Mouse (Mus musculus) midbrain, embryonic 12.5 days (tissue): ENCODE results near the gene Prpf6. TPM values are rescaled to one million over a fixed set of nuclear protein-coding genes. Genes with fewer than 3 reads are reported as not detected.

Experiments used
- ATAC-seq: fragments of 200-750 bp; cut with Nextera tagmentation; 2 replicates; pipeline ENCODE4 v1.8.0; 2017; ENCODE audit warnings: low read depth, moderate TSS enrichment, moderate library complexity; ENCODE audit not compliant: low FRiP score
- H3K27ac ChIP-seq: fragments of 300-500 bp; sonication (generic); replicated peaks from 2 replicates; pipeline ENCODE4 v1.5.1; 2016; ENCODE audit warnings: mild to moderate bottlenecking
- H3K27me3 ChIP-seq: fragments of 300-500 bp; sonication (generic); 2 replicates; pipeline ENCODE4 v1.6.1; 2016; ENCODE audit warnings: mild to moderate bottlenecking
- H3K36me3 ChIP-seq: fragments of 300-500 bp; sonication (generic); 2 replicates; pipeline ENCODE4 v1.6.1; 2016
- H3K4me1 ChIP-seq: fragments of 300-500 bp; sonication (generic); 2 replicates; pipeline ENCODE4 v1.6.1; 2016
- H3K4me2 ChIP-seq: fragments of 300-500 bp; sonication (generic); replicated peaks from 2 replicates; pipeline ENCODE4 v1.6.1; 2016; ENCODE audit warnings: mild to moderate bottlenecking, moderate library complexity
- H3K4me3 ChIP-seq: fragments of 300-500 bp; sonication (generic); 2 replicates; pipeline ENCODE4 v1.5.1; 2016; ENCODE audit warnings: mild to moderate bottlenecking
- H3K9ac ChIP-seq: fragments of 300-500 bp; sonication (generic); replicated peaks from 2 replicates; pipeline ENCODE4 v1.6.1; 2016; ENCODE audit warnings: mild to moderate bottlenecking, moderate library complexity
- H3K9me3 ChIP-seq: fragments of 300-500 bp; sonication (generic); 2 replicates; pipeline ENCODE4 v1.6.1; 2016; ENCODE audit warnings: mild to moderate bottlenecking
- WGBS: fragments of 180-500 bp; shearing (Covaris S2); methylation state at CpG from one replicate; pipeline ENCODE4 v1.1.7; 2016; 5-methylcytosine and 5-hydroxymethylcytosine counted together
- polyA plus RNA-seq: library from polyadenylated mRNA; unstranded; fragments of >200 nt; fragmentation: Nextera tagmentation; extraction: Ambion mirVana; gene quantifications from 2 replicates; pipeline ENCODE4 v1.2.1, GENCODE M21; 2016

Gene Prpf6
- polyA plus RNA-seq, 1 experiment from 2014 or later, result 75.2 TPM

DNA sequence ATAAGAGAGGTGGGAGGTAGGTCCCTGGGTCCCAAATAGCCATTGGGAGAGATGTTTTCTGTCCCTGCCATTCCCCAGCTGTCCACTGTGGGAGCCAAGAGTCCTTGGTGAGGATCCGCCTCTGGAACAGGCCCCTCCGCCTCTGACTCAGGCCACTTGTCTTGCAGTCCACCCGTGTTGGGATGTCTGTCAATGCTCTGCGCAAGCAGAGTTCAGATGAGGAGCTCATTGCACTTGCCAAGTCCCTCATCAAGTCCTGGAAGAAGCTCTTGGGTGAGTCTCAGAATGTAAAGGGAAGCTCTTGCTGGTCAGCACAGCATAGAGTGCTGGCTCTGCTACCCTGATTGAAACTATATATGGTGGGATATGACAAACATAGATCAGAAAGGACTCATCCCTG lies 91.7 kb downstream of the Prpf6 start:
- H3K9ac ChIP-seq, result no peak overlapping the region
- peaks cover 16% of the 10 kb centered on the region for H3K4me1 ChIP-seq
- H3K27ac ChIP-seq, result no peak overlapping the region
- H3K36me3 ChIP-seq, result peaks cover 27% of the 10 kb centered on the region
- ATAC-seq, result no peak
- H3K27me3 ChIP-seq, result peaks cover 4% of the 10 kb centered on the region; the same call in 1 of the 2 replicates
- no peak overlapping the region for H3K4me2 ChIP-seq
- H3K9me3 ChIP-seq, result no peaks in the 10 kb centered on the region
- no peak overlapping the region for H3K4me3 ChIP-seq
- WGBS, result 65% methylated on average over 4 of the region's 4 CpGs

DNA sequence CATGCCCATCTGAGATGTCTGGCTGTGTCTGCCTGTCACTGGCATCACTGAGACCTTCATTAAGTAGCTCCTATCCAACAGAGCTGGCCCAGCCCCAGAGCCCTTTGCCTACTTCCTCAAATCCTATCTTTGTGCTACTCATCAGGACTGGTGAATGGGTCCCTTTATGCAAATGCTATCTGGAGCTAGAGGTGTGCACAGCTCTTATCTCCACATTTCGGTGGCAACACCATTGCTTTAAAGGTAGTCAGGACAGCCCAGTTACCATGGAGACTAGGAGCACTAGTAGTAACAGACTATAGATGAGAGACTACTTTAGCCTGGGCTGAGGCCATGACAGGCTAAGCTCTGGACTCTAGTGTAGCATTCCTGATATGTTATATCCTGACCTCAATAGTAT lies 93.0 kb downstream of the Prpf6 start:
- Histone ChIP-seq H3K27me3 (0 out of 2 replicates have a peak, but pooled peaks cover 4% of the 10 kb centered on the region), H3K4me3 (no peak overlapping the region), H3K27ac (no peak overlapping the region), H3K4me1 (peaks cover 12% of the 10 kb centered on the region), H3K36me3 (peaks cover 39% of the 10 kb centered on the region), H3K9me3 (no peaks in the 10 kb centered on the region), H3K9ac (no peak overlapping the region), H3K4me2 (no peak overlapping the region)
- 81% methylated on average over 1 of the region's 1 CpGs for WGBS
- no peak for ATAC-seq

DNA sequence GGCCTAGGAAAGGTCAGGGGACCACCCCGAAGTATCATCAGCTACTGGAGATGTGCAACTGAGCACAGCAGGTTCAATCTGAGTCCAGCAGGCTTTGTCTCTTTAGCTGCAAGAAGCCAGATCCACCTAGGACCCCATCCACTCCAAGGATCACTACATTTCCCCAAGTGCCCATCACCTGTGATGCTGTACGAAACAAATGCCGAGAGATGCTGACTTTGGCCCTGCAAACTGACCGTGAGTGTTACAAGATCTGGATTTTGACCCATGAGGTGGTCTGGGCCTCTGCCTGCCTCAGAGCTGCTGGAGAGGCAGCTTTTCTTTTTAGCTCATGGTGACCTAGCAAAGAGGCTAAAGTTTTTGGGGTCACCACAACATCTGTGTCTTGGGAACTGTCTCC lies 94.0 kb downstream of the Prpf6 start:
- ATAC-seq, result no peak
- Histone ChIP-seq H3K9ac (no peak overlapping the region), H3K27ac (no peak overlapping the region), H3K4me1 (peaks cover 6% of the 10 kb centered on the region; the same call in 1 of the 2 replicates), H3K27me3 (0 out of 2 replicates have a peak, but pooled peaks cover 4% of the 10 kb centered on the region), H3K9me3 (no peaks in the 10 kb centered on the region), H3K4me3 (no peak overlapping the region), H3K36me3 (peaks cover 43% of the 10 kb centered on the region), H3K4me2 (no peak overlapping the region)
- 95% methylated on average over 4 of the region's 4 CpGs for WGBS

DNA sequence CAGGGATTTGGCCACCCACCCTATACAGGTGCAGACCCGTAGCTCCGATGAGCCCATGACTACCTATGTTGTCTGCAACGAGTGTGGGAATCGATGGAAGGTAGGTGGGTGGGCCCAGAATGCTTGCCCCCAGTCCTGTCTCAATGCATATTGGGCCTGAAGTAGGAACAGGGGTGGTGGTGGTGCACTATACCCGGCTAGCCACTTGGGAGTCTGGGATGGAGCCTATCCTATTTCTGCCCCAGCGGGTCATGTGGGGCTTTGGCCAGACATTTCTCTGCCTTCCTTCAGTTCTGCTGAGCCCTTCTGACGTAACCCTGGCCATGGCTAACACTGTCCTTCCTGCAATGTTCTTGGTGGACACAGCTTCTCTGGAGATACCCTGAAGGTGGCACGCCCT lies 95.9 kb downstream of the Prpf6 start:
- Histone ChIP-seq H3K4me2 (no peak overlapping the region), H3K4me3 (no peak overlapping the region), H3K27ac (no peak overlapping the region), H3K36me3 (peaks cover 43% of the 10 kb centered on the region), H3K27me3 (no peaks in the 10 kb centered on the region), H3K9ac (no peak overlapping the region), H3K4me1 (peaks cover 5% of the 10 kb centered on the region), H3K9me3 (no peaks in the 10 kb centered on the region)
- 94% methylated on average over 8 of the region's 8 CpGs for WGBS
- ATAC-seq, result no peak

DNA sequence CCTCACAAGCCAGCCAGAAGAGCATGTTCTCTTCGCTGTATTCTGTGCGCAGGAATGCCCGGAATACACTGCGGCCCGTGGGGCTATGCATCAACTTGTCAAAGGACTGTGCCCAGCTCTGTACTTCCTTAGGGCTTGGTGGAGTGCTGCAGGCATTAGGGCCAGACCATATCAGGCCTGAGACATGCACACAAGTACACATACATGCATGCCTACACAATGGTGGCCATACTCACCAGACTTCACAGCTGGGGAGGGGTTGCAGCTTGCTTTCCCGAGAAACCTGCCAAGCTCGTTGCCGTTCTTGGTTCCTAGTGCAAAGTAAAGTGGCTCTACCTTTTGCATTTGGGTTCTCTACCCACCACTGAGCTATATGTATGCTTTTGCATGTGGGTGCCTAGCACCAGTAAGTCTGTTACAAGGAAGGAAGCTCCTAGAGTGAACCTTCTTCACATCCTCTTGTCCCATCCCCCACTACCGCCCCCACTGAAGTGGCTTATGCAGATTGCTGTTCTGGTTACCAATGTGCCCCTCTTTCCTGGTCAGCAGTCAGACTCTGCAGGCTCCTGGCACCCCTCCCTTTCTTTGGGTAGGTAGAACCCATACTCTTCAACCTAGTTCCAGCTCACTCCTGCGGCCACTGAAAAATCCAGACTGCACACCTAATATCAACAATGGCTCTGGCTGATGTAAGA lies 97.9 kb downstream of the Prpf6 start:
- no peaks in the 10 kb centered on the region for H3K9me3 ChIP-seq
- no peak overlapping the region for H3K4me3 ChIP-seq
- no peak for ATAC-seq
- H3K4me1 ChIP-seq, result peaks cover 19% of the 10 kb centered on the region
- no peak overlapping the region for H3K9ac ChIP-seq
- no peak overlapping the region for H3K4me2 ChIP-seq
- H3K36me3 ChIP-seq, result peaks cover 43% of the 10 kb centered on the region
- H3K27me3 ChIP-seq, result 0 out of 2 replicates have a peak, but pooled peaks cover 2% of the 10 kb centered on the region
- no peak overlapping the region; the same call in 1 of the 2 replicates for H3K27ac ChIP-seq
- WGBS, result 91% methylated on average over 10 of the region's 10 CpGs

DNA sequence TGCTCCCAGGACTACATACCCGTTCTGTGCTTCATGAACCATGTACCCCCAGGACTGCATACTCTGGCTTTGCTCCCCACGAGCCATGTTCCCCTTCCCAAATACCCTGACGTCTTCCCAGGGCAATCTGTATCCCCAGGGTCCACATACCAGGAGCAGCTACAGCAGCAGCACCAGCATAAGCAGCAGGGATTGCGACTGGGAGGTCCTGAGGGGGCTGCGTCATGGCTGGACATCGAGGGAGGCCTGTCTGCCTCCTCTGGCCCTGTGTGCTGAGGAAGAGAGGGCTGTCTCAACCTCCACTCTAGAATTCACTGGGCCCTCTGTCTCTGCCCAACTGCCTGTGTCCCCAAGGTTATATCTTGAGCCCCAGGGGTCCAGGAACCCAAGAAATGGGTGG lies 99.4 kb downstream of the Prpf6 start:
- no peak overlapping the region for H3K27ac ChIP-seq
- 84% methylated on average over 6 of the region's 6 CpGs for WGBS
- H3K9me3 ChIP-seq, result no peaks in the 10 kb centered on the region
- no peak for ATAC-seq
- H3K27me3 ChIP-seq, result peaks cover 14% of the 10 kb centered on the region; the same call in 1 of the 2 replicates
- H3K9ac ChIP-seq, result no peak overlapping the region
- H3K4me2 ChIP-seq, result no peak overlapping the region
- peaks cover 38% of the 10 kb centered on the region for H3K36me3 ChIP-seq
- H3K4me1 ChIP-seq, result peaks cover 19% of the 10 kb centered on the region
- H3K4me3 ChIP-seq, result no peak overlapping the region

DNA sequence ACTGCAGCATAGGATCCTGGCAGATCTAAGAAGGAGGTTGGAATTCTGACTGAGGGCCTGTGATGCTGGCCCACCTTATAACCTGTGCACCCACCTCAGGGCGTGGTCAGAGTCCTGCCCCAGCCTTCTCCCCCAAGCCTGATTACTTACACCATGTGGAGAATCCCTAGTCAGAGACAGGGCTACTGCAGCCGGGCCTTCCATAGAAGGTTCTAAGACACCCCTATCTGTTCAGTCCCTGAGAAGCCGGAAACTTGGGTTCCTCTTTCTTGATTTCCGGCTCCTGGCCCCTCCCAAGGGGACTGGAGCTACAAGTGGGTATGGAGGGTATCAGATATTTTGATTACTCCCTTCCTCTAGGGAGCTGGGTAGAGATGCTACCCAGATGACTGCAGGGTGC lies 99.9 kb downstream of the Prpf6 start:
- Histone ChIP-seq H3K36me3 (peaks cover 34% of the 10 kb centered on the region), H3K9me3 (no peaks in the 10 kb centered on the region), H3K27ac (no peak overlapping the region), H3K4me1 (peaks cover 19% of the 10 kb centered on the region), H3K4me3 (no peak overlapping the region), H3K9ac (no peak overlapping the region), H3K27me3 (peaks cover 18% of the 10 kb centered on the region; the same call in 1 of the 2 replicates), H3K4me2 (no peak overlapping the region)
- ATAC-seq, result no peak
- WGBS, result 89% methylated on average over 4 of the region's 4 CpGs

DNA sequence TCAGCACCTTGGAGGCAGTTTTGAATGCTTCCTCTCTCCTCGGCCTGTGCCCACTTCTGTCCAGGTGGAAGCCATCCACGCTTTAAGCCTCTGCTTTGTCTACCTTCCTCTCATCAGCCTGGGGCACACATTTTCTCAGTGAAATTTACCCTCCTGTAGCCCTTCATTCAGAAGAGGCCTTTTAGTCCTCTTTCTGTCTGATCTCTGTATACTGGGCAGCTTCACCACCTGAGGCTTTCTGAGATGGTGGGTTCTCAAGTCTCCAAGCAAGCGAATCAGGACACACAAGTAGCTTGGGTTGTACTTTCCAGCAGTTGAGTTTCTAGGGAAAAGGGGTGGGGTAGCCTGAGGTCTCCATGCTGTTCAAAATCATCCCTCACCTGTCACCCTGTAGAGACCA lies 100.6 kb downstream of the Prpf6 start:
- Histone ChIP-seq H3K4me2 (peak overlapping the region; percentile 96), H3K9ac (no peak overlapping the region), H3K36me3 (peaks cover 27% of the 10 kb centered on the region), H3K4me1 (peaks cover 19% of the 10 kb centered on the region), H3K9me3 (no peaks in the 10 kb centered on the region), H3K27ac (no peak overlapping the region), H3K4me3 (0 out of 2 replicates have a peak overlapping the region, but pooled peaks have one; percentile 68), H3K27me3 (peaks cover 26% of the 10 kb centered on the region; the same call in 1 of the 2 replicates)
- 89% methylated on average over 3 of the region's 3 CpGs for WGBS
- no peak for ATAC-seq

DNA sequence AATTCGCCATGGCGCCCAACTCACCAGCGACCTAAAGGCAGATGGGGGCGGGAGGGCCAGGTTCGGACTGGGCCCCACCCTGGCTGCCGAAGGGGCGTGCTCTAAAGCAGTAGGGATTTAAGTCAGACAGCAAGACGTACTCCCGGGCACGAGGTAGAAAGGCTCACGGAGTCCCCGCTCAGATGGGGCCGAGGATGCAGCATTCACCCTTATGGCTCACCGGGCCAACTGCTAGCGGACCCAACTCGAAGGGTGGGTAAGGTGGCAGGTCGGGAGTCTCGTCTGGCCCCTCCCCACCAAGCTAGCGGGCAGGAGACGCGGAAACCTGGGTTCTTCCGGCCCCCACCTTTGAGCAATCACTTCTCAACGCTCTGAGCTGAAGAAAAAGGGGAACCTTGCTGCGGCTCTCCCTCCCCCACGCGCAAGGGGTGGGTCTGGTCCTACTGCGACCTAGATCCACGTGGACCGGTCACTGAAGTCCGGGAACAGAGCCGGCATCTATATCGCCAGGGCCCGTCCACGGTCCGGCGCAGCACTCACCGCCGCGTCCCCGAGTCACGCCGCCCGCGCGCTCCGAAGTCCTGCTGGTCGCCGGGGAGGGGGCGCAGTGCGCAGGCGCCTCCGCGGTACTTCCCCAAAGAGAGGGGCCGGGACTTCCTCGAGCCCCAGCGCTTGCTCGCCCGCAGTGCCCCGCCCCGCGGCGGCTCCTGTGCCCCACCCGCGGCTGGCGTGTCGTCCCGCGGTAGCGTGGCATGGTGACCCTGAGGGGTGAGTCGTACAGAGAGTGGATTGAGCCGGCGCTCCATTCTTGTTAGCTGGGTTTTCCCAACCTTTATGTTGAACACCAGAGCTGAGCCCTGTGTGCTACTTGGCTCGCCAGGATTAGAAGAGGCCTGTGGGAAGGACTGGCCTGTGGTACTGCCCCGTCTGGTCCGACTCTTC lies 101.9 kb downstream of the Prpf6 start, which contains the start of gene Rgs19:
Gene Rgs19 (minus strand): TSS at position 639 of the 942 bp plus-strand sequence.
- peak within 1 kb of the TSS; percentile 35; the same call in 1 of the 2 replicates for H3K27ac ChIP-seq
- peak; percentile 87 for ATAC-seq
- H3K36me3 ChIP-seq, result peaks cover 14% of the 10 kb centered on the region
- H3K4me3 ChIP-seq, result peak within 1 kb of the TSS; percentile 68
- H3K4me1 ChIP-seq, result peaks cover 19% of the 10 kb centered on the region
- H3K9me3 ChIP-seq, result no peaks in the 10 kb centered on the region
- WGBS, result under 1% methylated on average over 72 of the region's 75 CpGs
- peak within 1 kb of the TSS; percentile 75 for H3K9ac ChIP-seq
- peak within 1 kb of the TSS; percentile 96 for H3K4me2 ChIP-seq
- H3K27me3 ChIP-seq, result peaks cover 28% of the 10 kb centered on the region; the same call in 1 of the 2 replicates

DNA sequence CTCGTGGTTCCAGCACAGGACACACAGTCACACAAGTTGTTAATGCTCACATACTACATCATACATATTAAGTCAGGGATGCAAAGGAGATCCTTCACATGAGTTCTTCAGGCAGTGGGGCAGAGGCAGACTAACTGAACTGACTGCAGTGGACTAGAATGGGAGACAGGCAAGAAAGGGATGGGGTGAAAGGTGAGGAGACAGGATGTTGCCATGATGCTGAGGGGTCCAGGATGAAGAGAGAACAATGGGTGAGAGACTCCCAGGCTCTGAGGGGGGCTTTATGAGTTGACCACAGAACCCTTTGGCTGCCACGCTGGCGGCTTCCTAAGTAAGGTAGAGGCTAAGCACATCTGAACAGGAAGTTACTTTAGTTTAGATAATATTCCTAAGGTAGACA lies 102.9 kb downstream of the Prpf6 start:
- H3K36me3 ChIP-seq, result 0 out of 2 replicates have a peak, but pooled peaks cover 5% of the 10 kb centered on the region
- ATAC-seq, result no peak
- H3K9me3 ChIP-seq, result no peaks in the 10 kb centered on the region
- peak overlapping the region; percentile 96 for H3K4me2 ChIP-seq
- H3K9ac ChIP-seq, result no peak overlapping the region
- 85% methylated on average over 3 of the region's 3 CpGs for WGBS
- peaks cover 28% of the 10 kb centered on the region; the same call in 1 of the 2 replicates for H3K27me3 ChIP-seq
- peaks cover 19% of the 10 kb centered on the region for H3K4me1 ChIP-seq
- H3K4me3 ChIP-seq, result no peak overlapping the region
- no peak overlapping the region for H3K27ac ChIP-seq

DNA sequence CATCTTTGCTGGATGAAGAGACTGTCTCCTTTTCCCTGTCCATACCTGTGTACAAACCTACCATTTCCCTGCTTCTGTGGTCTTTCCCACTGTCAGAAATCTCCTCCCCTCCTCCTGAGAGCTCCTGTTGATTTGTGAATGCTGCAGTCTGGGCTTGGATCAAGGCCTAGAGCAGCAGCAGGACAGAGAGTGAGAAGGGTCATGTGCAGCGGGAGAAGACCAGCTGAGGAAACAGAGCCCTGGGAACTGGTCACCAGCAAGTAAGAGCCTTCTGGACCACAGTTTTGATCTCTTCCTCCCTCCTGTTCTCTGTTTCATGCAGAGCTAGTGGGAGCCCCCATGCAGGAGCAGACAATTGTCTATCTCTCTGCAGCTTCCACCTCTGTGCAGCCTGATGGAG lies 104.1 kb downstream of the Prpf6 start:
- peaks cover 19% of the 10 kb centered on the region for H3K4me1 ChIP-seq
- H3K4me3 ChIP-seq, result no peak overlapping the region
- no peak overlapping the region for H3K4me2 ChIP-seq
- no peak overlapping the region for H3K27ac ChIP-seq
- no peak for ATAC-seq
- WGBS, result 75% methylated on average over 1 of the region's 1 CpGs
- H3K27me3 ChIP-seq, result peaks cover 28% of the 10 kb centered on the region; the same call in 1 of the 2 replicates
- H3K9me3 ChIP-seq, result no peaks in the 10 kb centered on the region
- no peak overlapping the region for H3K9ac ChIP-seq
- no peaks in the 10 kb centered on the region for H3K36me3 ChIP-seq
